Mouse (Mus musculus): ENCODE results near the gene Gm9918.
A peak's percentile ranks its signal among the peaks of the same experiment; 100 is the strongest.

The Gm9918 gene

DNA sequence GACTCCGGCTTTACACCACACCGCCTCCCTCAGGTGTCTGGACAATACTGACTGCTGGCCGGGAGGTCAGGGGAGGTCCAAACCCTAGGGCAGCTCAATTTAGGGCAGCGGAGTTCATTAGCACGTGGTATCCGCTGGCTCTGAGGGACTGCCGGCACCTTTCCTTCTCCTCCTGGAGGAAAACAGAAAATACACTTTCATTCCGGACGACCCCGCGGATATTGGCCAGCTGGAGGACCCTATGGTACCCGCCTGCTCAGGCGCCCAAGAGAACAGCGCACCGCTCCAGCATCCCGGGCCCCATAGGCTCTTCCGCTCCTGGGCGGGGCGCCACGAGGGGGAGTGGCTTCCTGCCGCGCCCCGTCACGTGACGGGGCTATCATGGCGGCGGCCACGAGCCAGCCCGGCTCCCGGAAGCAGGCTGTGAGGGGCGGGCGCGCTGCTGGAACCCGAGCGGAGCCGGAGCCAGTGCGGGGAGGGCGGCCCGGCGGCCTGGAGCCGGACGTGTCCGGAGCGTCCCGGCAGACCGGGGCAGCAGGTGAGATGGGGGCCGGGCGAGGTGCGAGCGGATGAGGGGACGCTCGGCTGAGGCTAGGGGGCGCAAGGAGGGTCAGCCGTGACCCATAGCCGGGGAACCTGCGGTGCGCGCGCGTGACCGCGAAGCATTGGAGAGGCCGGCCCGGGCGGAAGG is 8.9 kb downstream of the Gm9918 start, which contains the start of gene Mfsd5:
TSS of gene Mfsd5 (plus strand) at position 363 of the 691 bp plus-strand sequence.
- DNase-seq: peak; percentile 81 to 85

DNA sequence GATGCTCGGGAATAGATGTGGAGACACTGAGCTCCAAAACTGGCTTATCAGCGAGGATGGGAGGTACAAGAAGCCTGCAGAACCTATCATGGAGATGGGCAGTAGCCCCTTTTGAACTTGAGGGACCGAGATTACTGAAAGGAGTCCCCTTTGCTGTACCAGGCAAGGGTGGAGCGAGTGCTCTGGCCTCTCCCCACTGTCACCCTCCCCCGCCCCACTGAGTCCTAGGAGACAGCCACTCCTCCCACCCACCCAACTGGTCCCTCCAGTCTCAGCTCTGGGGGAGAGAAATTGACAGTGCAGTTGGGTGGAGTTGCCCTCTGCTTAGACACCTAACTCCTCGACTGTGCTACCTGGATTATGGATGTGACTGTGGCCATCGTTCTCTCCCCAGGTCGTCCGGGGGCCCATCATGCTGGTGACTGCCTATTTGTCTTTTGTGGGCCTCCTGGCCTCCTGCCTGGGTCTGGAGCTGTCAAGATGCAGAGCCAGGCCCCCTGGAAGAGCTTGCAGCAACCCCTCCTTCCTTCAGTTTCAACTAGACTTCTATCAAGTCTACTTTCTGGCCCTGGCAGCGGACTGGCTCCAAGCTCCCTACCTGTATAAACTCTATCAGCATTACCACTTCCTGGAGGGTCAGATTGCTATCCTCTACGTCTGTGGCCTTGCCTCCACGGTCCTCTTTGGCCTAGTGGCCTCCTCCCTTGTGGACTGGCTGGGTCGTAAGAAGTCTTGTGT is 9.6 kb downstream of the Gm9918 start:
- peak in 1 of 2 experiments; percentile 22 for DNase-seq

DNA sequence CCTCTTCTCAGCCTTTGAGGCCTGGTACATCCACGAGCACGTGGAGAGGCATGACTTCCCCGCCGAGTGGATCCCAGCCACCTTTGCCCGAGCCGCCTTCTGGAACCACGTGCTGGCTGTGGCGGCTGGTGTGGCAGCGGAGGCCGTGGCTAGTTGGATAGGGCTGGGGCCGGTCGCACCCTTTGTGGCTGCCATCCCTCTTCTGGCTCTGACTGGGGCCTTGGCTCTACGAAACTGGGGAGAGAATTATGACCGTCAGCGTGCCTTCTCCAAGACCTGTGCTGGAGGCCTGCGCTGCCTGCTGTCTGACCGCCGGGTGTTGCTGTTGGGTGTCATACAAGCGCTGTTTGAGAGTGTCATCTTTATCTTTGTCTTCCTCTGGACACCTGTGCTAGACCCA is 10.3 kb downstream of the Gm9918 start:
- DNase-seq: no peak

DNA sequence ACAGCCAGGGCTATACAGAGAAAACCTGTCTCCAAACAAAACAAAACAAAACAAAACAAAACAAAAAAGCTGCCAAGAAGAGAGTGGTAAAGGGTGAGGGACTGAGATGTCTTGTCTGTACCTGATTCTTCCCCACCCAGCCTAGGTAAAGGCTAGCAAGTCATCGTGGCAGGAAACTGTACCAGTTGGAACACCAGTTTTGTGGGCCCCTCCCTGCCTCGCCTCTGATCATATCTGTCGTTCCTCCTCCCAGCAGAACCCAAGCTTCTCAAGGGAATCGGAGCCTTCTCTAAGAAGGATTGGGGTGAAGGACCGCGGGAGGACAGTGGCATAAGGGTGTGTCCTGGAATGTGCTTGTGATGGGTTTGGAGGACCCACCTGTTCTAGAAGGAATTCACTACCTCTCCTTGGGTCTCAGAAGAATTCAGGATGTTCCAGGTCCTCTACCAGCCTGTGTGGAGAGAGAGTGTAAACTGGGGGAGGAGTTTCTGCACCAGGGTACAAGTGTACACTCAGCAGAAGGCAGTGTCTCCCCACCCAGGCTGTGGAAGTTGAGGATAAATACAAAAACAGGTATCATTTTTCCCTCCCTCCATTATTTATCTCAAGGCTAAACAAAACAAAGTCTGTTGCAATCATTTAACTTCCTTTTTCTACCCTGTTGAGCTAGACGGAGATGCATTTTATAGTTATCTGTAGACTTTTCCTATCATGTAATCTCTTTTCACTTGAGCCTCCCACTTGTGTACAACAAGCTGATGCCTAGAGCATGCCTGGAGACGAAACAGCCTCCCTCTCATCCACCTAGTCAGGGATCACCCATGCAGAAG is 12.3 kb downstream of the Gm9918 start:
- DNase-seq: no peak

DNA sequence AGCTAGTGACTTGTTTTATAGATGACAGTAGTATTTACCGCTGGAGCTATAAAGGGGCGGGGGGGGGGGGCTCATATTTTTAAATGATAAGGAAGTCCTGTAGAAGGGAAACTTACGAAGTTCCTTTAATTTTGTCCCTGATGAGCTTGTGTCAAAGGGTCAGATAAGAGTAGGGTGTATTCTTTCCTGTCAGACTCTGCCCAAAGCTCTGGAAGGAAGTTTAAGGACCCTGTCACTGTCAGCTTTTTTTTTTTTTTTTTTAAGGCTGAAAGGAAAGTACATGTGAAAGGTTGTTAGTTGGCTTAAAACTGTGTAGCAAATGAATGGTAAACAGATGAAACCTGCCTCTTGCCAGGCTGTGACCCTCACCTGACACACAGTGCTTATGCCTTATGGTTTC is 13.3 kb downstream of the Gm9918 start:
- no peak for DNase-seq

DNA sequence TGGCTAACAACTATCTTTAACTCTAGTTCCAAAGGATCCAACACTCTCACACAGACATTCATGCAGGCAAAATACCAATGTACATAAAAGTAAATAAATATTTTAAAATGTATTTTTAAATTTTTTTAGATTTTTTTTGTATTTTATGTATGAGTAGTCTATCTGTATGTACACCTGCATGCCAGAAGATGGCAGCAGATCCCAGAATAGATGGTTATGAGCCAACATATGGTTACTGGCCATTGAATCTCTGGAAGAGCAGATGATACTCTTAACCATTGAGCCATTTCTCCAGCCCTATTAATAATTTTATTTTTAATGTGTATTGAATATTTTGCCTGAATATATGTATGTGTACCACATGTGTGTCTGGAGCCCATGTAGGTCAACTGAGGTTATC is 17.0 kb downstream of the Gm9918 start:
- peak in 1 of 2 experiments; percentile 56 for DNase-seq

DNA sequence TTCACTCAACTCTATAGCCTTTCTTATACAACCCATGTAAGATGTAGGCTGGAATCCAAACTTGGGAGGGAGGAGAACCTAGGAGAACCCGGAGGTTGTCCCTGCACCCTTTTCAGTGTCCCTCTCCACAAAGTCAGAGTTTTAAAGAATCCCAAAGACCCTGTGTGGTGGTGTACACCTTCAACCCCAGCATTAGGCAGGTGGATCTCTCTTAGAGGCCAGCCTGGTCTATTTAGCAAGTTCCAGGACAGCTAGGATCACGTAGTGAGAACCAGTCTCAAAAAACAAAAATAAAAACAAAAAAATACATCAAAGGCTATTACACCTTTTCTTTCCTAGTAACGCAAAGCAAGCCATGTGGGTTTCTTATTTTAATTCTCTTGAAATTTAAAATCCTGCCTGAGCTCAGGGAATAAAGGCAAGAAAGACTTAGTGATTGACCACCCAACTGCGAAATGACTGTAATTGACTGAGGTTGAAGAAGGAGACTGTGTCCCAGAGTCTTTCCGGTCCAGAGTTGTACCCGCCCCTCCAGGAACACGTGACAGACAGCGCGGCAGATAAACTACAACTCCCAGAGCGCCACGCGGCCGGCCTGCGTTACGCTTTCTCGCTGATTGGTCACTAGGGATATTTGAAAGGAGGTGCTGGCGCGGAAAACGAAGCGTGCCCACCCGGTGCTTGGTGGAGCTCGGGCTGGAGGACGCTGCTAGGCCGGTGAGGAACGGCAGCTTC is 25.4 kb downstream of the Gm9918 start, which contains the start of gene Espl1:
TSS of gene Espl1 (plus strand) at position 634 of the 735 bp plus-strand sequence.
- peak; percentile 94 to 95 for DNase-seq

DNA sequence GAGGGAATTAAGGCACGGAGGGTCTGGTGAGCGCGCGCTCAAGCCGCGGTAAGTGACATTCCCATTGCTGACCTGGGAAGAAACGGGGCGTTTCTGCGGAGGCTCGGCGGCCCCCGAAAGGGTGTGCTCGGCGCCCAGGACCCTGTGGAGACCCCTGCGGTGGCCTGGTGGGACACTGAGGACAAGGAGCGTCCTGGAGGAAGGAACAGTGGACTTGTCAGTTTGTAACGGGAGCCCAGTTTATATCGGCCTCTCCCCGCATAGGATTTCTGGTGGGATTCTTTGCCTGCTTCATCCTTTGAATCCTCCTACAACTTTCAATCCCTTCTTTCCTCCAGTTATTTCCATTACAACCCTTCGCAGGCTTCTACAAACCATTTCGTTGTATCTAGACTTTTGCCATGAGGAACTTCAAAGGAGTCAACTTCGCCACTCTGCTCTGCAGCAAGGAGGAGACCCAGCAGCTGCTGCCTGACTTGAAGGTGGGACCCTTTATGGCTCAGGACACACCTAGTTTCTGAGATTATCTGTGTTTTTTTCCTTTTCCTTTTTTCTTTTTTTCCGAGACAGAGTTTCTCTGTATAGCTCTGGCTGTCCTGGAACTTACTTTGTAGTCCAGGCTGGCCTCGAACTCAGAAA is 26.1 kb downstream of the Gm9918 start:
- no peak for DNase-seq

DNA sequence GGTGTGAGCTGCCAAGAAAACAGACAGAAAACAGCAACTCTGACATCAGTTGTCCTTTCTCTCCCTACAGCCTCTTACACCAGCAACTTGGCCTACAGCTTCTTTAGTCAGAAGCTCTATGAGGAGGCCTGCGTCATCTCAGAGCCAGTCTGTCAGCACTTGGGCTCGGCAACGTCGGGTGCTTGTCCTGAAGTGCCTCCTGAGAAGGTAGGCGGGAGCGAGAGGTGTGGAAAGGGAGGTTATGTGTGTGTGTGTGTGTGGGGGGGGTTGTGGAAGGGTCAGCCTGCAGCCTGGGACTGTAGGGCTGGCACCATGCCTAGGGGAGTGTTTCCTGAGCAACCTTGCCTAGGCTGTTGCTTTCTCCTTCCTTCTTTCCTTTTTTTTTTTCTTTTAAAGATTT is 32.2 kb downstream of the Gm9918 start:
- DNase-seq: peak; percentile 81 to 87

DNA sequence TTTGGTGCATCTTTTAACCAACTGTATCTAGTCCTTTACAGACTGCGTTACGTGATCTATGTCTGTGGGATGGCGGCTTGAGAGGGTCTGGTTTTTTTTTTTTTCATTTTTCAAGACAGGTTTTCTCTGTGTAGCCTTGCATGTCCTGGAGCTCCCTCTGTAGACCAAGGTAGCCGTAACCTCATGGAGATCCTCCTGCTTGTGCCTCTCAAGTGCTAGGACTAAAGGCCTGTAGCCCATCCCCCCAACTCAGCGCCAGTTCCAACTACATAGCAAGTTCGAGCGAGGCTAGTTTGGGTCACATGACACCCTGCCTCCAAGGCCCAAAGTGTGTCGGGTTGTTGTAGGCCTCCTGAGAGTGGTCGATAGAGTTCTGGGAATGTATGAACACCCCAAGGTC is 38.4 kb downstream of the Gm9918 start:
- no peak for DNase-seq

DNA sequence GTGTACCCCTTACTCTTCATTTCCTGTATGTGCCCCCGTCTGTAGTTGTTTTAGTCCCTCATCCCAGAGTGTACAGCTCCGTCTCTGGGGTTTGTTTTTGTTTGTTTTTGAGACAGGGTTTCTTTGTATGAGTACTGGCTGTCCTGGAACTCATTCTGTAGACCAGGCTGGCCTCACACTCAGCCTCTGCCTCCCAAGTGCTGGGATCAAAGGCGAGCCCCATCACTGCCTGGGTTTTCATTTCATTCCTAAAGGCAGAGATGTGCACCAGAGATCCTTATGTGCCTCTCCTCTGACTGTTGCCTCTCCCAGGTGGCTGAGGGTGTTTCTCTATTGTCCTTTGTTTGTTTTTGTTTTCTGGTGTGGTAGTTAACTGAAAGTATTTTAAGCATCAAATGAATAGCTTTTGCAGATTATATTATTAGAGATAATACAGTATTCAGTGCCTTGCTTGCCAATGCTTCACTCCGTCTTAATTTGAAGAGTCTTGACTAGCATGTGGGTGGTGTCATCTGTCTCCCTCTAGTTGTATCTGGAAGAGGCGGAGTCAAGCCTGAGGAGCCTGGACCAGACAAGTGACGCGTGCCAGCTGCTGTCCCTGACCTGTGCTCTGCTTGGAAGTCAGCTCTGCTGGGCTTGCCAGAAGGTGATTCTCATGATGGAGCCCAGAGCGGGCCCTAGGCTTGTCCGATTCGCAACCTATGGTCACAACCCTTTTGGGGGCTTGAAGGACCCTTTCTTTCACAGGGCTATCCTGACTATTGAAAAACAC is 39.9 kb downstream of the Gm9918 start:
- DNase-seq: peak; percentile 48 to 62

DNA sequence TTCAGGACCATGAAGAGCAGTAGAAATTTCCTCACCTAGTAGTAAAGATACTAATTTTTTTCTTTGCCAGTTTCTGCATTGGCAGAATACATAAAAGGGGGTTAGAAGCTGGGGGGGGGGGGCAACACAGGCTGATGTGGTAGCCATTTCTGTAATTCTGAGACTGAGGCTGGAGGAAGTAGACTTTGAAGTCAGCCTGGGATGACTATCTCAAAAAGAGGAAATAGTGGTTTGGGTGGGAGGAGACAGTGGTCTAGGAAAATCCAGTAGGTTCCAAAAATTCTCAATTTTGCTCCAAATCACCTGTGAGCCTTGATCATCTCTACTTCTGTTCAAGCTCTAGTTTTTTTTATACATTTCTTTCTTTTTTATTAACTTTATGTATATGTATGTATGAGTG is 41.1 kb downstream of the Gm9918 start:
- DNase-seq: no peak

DNA sequence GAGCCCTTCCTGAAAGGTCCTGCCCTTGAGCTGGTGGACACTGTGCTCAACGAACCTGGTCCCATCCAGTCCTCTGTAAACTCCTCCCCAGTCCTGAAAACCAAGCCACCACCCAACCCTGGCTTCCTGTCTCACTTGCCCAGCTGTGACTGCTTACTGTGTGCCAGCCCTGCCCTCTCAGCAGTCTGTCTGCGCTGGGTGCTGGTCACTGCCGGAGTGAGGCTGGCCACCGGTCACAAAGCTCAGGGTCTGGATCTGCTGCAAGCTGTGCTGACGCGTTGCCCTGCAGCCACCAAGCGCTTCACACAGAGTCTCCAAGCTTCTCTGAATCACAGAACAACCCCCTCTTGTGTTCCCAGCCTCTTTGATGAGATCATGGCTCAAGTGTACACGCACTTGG is 44.9 kb downstream of the Gm9918 start:
- DNase-seq: peak; percentile 28 to 39

DNA sequence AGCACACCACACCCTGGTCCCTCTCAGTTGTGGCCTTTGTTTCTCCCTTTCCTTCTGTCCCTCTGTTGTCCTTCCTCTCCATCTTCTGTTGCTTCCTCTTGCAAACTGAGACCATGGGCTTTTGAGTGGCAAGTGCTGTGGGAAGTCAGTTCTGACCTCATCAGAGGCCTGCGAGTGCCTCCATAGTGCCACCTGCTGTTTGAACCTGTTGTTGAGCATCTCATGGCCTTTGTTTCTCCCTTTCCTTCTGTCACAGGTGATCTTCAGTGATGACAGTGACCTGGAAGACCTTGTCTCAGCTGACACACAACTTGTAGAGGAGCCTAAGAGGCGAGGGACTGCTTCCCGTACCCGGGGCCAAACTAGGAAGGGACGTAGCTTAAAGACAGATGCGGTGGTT is 45.9 kb downstream of the Gm9918 start:
- peak; percentile 69 to 76 for DNase-seq

Data from lung, adult 18-20 months (tissue).